Mouse (Mus musculus) heart, adult 2 months (tissue): ENCODE data around the gene Fgd5. TPM values are rescaled to one million over a fixed set of nuclear protein-coding genes. Genes with fewer than 3 reads are reported as not detected.

Source experiments
- DNase-seq, 2 experiments: peaks; one replicate each; pipeline ENCODE4 v3.0.0; 2021
- H3K27ac ChIP-seq: fragments of 200-600 bp; 2 replicates; pipeline ENCODE4 v1.8.1; 2022
- H3K27me3 ChIP-seq: fragments of 200-500 bp; 2 replicates; pipeline ENCODE4 v1.6.1; 2012; ENCODE audit warnings: mild to moderate bottlenecking, low read length, inconsistent platforms, mixed read lengths; ENCODE audit not compliant: control insufficient read depth, insufficient read depth
- H3K36me3 ChIP-seq: fragments of 200-500 bp; 2 replicates; pipeline ENCODE4 v1.6.1; 2012; ENCODE audit warnings: low read length, inconsistent platforms; ENCODE audit not compliant: control insufficient read depth, insufficient read depth
- H3K4me1 ChIP-seq: fragments of 200-500 bp; 2 replicates; pipeline ENCODE4 v1.6.1; 2011; ENCODE audit warnings: low read length; ENCODE audit not compliant: control insufficient read depth, insufficient read depth
- H3K4me3 ChIP-seq: fragments of 200-600 bp; 2 replicates; pipeline ENCODE4 v1.8.1; 2022
- H3K79me2 ChIP-seq: fragments of 200-500 bp; replicated peaks from 2 replicates; pipeline ENCODE4 v1.6.1; 2012; ENCODE audit warnings: mild to moderate bottlenecking, inconsistent platforms, low read length, moderate library complexity, mixed read lengths; ENCODE audit not compliant: control insufficient read depth, insufficient read depth
- H3K9ac ChIP-seq: fragments of 200-500 bp; 2 replicates; pipeline ENCODE4 v1.6.1; 2012; ENCODE audit warnings: low read depth, mild to moderate bottlenecking, control low read depth, inconsistent platforms, low read length, mixed read lengths
- CTCF ChIP-seq: fragments of 200-600 bp; IDR thresholded peaks from 2 replicates; pipeline ENCODE4 v1.8.1; 2022; ENCODE audit warnings: antibody characterized with exemption, mild to moderate bottlenecking, moderate library complexity
- EP300 ChIP-seq: fragments of 200-500 bp; IDR thresholded peaks from 2 replicates; pipeline ENCODE4 v1.6.1; 2011; ENCODE audit warnings: low read depth, low read length, control low read depth; ENCODE audit not compliant: insufficient read depth
- POLR2A ChIP-seq: fragments of 200-500 bp; IDR thresholded peaks from 2 replicates; pipeline ENCODE4 v1.6.1; 2011; ENCODE audit warnings: mild to moderate bottlenecking, low read depth, low read length, control low read depth; ENCODE audit not compliant: insufficient read depth
- WGBS: fragments of 180-500 bp; shearing (Covaris S2); methylation state at CpG from one replicate; pipeline ENCODE4 v1.1.7; 2018; 5-methylcytosine and 5-hydroxymethylcytosine counted together
- intact Hi-C: fragments of 180-260 bp; cut with DNase I; formaldehyde crosslinking; loops from one replicate; pipeline ENCODE4 v1.15.1; 2025
- polyA plus RNA-seq: library from polyadenylated mRNA; depleted of rRNA; stranded (reverse); fragments of >200 nt; gene quantifications from 2 replicates; pipeline ENCODE4 v1.2.3, GENCODE M21; 2012; rRNA removed
- total RNA-seq, 2 experiments: library from RNA; stranded (reverse); gene quantifications; 2 replicates each; pipeline ENCODE4 v1.2.3; 2021

Fgd5 gene
- total and polyA plus RNA-seq, 3 experiments: 12.7 to 21.8 (median 21.0) TPM

- Histone ChIP-seq H3K36me3 (peaks cover 21% of the 10 kb centered on the region), H3K79me2 (peaks cover 5% of the 10 kb centered on the region), H3K9ac (peak within 1 kb of the TSS; percentile 93), H3K4me3 (peak within 1 kb of the TSS; percentile 92), H3K27me3 (no peaks in the 10 kb centered on the region), H3K4me1 (peaks cover 8% of the 10 kb centered on the region), H3K27ac (peak within 1 kb of the TSS; percentile 98)
- intact Hi-C loops: loop anchor here (5.0 kb wide), 3 partner anchors 46 to 574 kb away; partner anchors contain the start of genes Lsm3, Mrps25 and Xpc
- WGBS: 1% methylated on average over 57 of the region's 58 CpGs
- peak; percentile 91 to 93 for DNase-seq
- peak; percentile 65 for TF ChIP-seq POLR2A
- TF ChIP-seq EP300: no peak
- TF ChIP-seq CTCF: no peak
These were observed 112.5 kb downstream of the Fgd5 start, which contains the start of gene Nr2c2 for GRCm38 (mm10) chr6:92091130-92091591. TSS of gene Nr2c2 (plus strand) at chr6:92091390.

DNA sequence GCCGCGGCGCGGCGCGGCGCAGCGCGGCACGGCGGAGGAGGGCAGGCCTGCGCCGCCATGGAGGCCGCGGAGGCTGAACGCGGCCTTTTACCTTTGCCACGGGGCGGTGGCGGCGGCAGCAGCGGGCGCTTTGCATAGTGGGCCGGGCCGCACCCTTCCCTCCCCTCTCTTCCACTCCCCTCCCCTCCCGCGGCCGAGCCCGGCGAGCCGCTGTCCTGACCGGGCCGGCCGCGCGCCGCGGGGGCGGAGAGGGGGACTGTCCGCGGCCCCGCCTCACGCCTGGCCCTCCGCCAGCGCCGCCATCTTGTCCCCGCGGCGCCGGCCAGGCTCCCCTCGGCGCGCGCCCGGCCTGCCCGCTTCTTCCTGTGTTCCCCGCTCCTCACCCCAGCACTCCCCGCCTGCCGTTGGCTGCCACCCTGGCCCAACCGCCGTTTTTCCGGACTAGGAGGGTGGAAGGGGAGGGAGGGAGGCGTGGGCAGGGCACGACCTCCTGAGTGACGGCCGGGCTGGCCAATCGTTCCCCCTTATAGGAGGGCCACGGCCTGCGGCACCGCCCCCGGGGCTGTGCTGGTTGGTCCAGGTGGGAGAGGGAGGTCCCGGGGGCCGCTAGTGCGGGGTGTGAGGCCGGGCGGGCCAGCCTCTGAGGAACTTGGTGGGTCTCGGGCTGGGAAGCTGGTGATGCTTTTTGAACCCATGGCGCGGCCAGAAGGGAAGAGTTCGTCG lies 113.2 kb downstream of the Fgd5 start:
- intact Hi-C loops: loop anchor here (5.0 kb wide), 3 partner anchors 45 to 575 kb away; partner anchors contain the start of genes Lsm3, Mrps25 and Xpc
- Histone ChIP-seq H3K4me1 (peaks cover 8% of the 10 kb centered on the region), H3K36me3 (peaks cover 21% of the 10 kb centered on the region), H3K27ac (peak overlapping the region; percentile 98), H3K9ac (peak overlapping the region; percentile 93), H3K79me2 (peaks cover 7% of the 10 kb centered on the region), H3K4me3 (peak overlapping the region; percentile 92), H3K27me3 (no peaks in the 10 kb centered on the region)
- DNase-seq: peak; percentile 100
- TF ChIP-seq EP300 (no peak), POLR2A (peak; percentile 72), CTCF (no peak)
- under 1% methylated on average over 53 of the region's 81 CpGs for WGBS

- Histone ChIP-seq H3K4me3 (peak overlapping the region; percentile 92), H3K36me3 (peaks cover 21% of the 10 kb centered on the region), H3K27ac (peak overlapping the region; percentile 98), H3K9ac (peak overlapping the region; percentile 47), H3K4me1 (peaks cover 9% of the 10 kb centered on the region), H3K79me2 (peaks cover 7% of the 10 kb centered on the region), H3K27me3 (no peaks in the 10 kb centered on the region)
- intact Hi-C loops: loop anchor here (5.0 kb wide), 3 partner anchors 45 to 575 kb away; partner anchors contain the start of genes Lsm3, Mrps25 and Xpc
- no peak for DNase-seq
- 15% methylated on average over 3 of the region's 3 CpGs for WGBS
- TF ChIP-seq CTCF: no peak
- no peak for TF ChIP-seq POLR2A
- no peak for TF ChIP-seq EP300
These were observed 114.1 kb downstream of the Fgd5 start for GRCm38 (mm10) chr6:92092737-92093136.

GRCm38 (mm10) chr6:92093869-92094268 lies 115.2 kb downstream of the Fgd5 start:
- no peak overlapping the region for H3K9ac ChIP-seq
- H3K27me3 ChIP-seq: no peaks in the 10 kb centered on the region
- no peak overlapping the region for H3K4me3 ChIP-seq
- DNase-seq: no peak
- H3K79me2 ChIP-seq: peaks cover 7% of the 10 kb centered on the region
- TF ChIP-seq CTCF (no peak), POLR2A (no peak), EP300 (no peak)
- H3K4me1 ChIP-seq: peaks cover 10% of the 10 kb centered on the region
- H3K36me3 ChIP-seq: peaks cover 21% of the 10 kb centered on the region
- WGBS: 79% methylated on average over 2 of the region's 2 CpGs
- no peak overlapping the region for H3K27ac ChIP-seq
- intact Hi-C loops: loop anchor here (5.0 kb wide), 3 partner anchors 43 to 577 kb away; partner anchors contain the start of genes Lsm3, Mrps25 and Xpc

GRCm38 (mm10) chr6:92100679-92101360 lies 122.1 kb downstream of the Fgd5 start:
- H3K79me2 ChIP-seq: peaks cover 8% of the 10 kb centered on the region; the same call in 1 of the 2 replicates
- TF ChIP-seq POLR2A (no peak), CTCF (peak; percentile 31)
- H3K36me3 ChIP-seq: peaks cover 14% of the 10 kb centered on the region
- H3K27ac ChIP-seq: no peak overlapping the region
- no peak overlapping the region for H3K9ac ChIP-seq
- no peak for DNase-seq
- H3K27me3 ChIP-seq: no peaks in the 10 kb centered on the region
- H3K4me1 ChIP-seq: peaks cover 6% of the 10 kb centered on the region
- 74% methylated on average over 2 of the region's 2 CpGs for WGBS
- H3K4me3 ChIP-seq: no peak overlapping the region
- intact Hi-C loops: no loop called here

DNA sequence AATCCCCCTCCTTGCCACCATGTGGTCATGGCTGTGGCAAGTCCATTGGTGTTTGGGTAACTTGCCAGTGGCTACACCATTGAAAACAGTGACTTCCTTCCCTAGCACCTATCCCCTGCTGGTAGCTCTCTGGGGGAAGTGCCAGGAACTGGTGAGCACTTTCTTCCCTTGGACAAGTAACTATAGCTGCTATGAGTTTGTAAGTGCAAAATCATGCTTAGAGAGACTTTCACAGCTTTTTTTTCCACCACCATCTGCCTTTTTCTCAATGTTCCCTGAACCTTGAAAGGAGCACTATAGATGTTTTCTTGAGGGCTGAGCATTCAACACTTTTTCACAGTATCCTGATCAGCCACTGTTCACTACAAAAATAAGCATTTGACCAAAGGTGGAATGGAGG lies 145.9 kb downstream of the Fgd5 start:
- no peaks in the 10 kb centered on the region; the same call in 1 of the 2 replicates for H3K4me1 ChIP-seq
- H3K27me3 ChIP-seq: no peaks in the 10 kb centered on the region
- no peaks in the 10 kb centered on the region for H3K36me3 ChIP-seq
- no peak overlapping the region for H3K9ac ChIP-seq
- TF ChIP-seq EP300: no peak
- TF ChIP-seq POLR2A: no peak
- TF ChIP-seq CTCF: no peak
- intact Hi-C loops: no loop called here
- DNase-seq: no peak
- H3K27ac ChIP-seq: no peak overlapping the region
- H3K79me2 ChIP-seq: 0 out of 2 replicates have a peak, but pooled peaks cover 2% of the 10 kb centered on the region
- H3K4me3 ChIP-seq: no peak overlapping the region

Other genes starting within 250 kb of the Fgd5 start
- gene Grip2, start 151.6 kb upstream of the Fgd5 start, total RNA-seq: 10 to 100 TPM in 1 of 2 experiments, 1 to 10 TPM in 1; 8.5 to 12.4 TPM
- gene Grip2, start 151.6 kb upstream of the Fgd5 start, polyA plus RNA-seq: 25.2 and 37.9 TPM in 2 replicates
- 10 to 100 TPM in 1 of 2 experiments, 1 to 10 TPM in 1; 9.0 to 10.1 TPM for gene Ccdc174, start 100.8 kb upstream of the Fgd5 start, total RNA-seq
- 2.8 and 4.1 TPM in 2 replicates for gene Ccdc174, start 100.8 kb upstream of the Fgd5 start, polyA plus RNA-seq
- gene 4930590J08Rik, start 76.1 kb upstream of the Fgd5 start, total RNA-seq: under 1 TPM; 0.52 to 0.78 TPM
- gene 4930590J08Rik, start 76.1 kb upstream of the Fgd5 start, polyA plus RNA-seq: 0.43 and 0.94 TPM in 2 replicates
- gene Nr2c2, start 112.5 kb downstream of the Fgd5 start, total RNA-seq: 10 to 100 TPM; 21.6 to 26.8 TPM
- gene Nr2c2, start 112.5 kb downstream of the Fgd5 start, polyA plus RNA-seq: 8.5 and 14.8 TPM in 2 replicates
- gene Mrps25, start 205.2 kb downstream of the Fgd5 start, total RNA-seq: 10 to 100 TPM; 70.5 to 76.5 TPM
- 21.2 and 35.9 TPM in 2 replicates for gene Mrps25, start 205.2 kb downstream of the Fgd5 start, polyA plus RNA-seq
- gene Rbsn, start 236.0 kb downstream of the Fgd5 start, total RNA-seq: 10 to 100 TPM; 11.6 to 15.7 TPM
- gene Rbsn, start 236.0 kb downstream of the Fgd5 start, polyA plus RNA-seq: 6.4 and 11.3 TPM in 2 replicates